8 mouse cellular contexts compared by ENCODE assay signal in the genomic region with DNA sequence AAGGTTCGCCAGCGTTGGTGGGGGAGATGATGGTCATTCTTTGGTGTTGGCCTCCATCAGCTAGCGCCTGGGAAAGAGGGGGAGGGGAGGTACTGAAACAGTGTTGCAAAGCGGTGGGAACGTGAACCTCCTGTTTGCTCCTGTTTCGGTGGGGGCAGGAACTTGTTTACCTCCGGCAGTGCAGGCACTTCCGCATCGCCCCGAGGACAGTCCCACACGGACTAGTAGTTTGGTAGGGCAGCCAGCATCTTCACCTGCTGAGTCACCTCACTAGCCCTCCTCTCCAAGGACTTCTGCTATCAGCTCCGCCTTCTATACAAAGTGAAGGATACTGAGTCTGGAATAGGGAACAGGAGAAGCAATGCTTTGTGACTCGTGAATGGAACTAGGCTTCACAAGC. TPM values are rescaled to one million over a fixed set of nuclear protein-coding genes. Genes with fewer than 3 reads are reported as not detected.
DNase-seq lines count a peak whose midpoint lies in the region; ATAC-seq and TF ChIP-seq lines count a peak whose summit lies in the region.

No protein-coding gene starts in this region.

- H3K4me1 ChIP-seq in forebrain, embryonic 10.5 days, result peaks cover 14% of the 10 kb centered on the region
- peaks cover 9% of the 10 kb centered on the region; the same call in 1 of the 2 replicates for H3K4me1 ChIP-seq in midbrain, embryonic 13.5 days (replicated peaks)

- no peak for ATAC-seq in midbrain, embryonic 13.5 days

- H3K27me3 ChIP-seq in forebrain, embryonic 10.5 days (ENCODE audit: poor library complexity, severe bottlenecking), result peaks cover 59% of the 10 kb centered on the region
- peaks cover 35% of the 10 kb centered on the region for H3K27me3 ChIP-seq in midbrain, embryonic 13.5 days

- H3K9me3 ChIP-seq in forebrain, embryonic 10.5 days, result no peaks in the 10 kb centered on the region
- H3K9me3 ChIP-seq in midbrain, embryonic 13.5 days, result no peaks in the 10 kb centered on the region

- no peaks in the 10 kb centered on the region for H3K36me3 ChIP-seq in forebrain, embryonic 10.5 days (replicated peaks)
- H3K36me3 ChIP-seq in midbrain, embryonic 13.5 days, result no peaks in the 10 kb centered on the region

- WGBS in forebrain, embryonic 10.5 days, result 2% methylated on average over 13 of the region's 13 CpGs
- 2% methylated on average over 13 of the region's 13 CpGs for WGBS in midbrain, embryonic 13.5 days

- intact Hi-C loops in gastrocnemius, adult 2 months (cut with DNase I), result loop anchor here (5.0 kb wide), 1 partner anchor 77 kb away; no protein-coding TSS in a partner anchor
- intact Hi-C loops in left cerebral cortex, postnatal 14 days (cut with DNase I), result no loop called here

- no peak for DNase-seq in gastrocnemius, adult 2 months
- no peak for DNase-seq in gastrocnemius, adult 18-20 months (ENCODE audit: low spot score)
- no peak for DNase-seq in forebrain, embryonic 10.5 days (ENCODE audit: extremely low spot score, low spot score)
- DNase-seq in kidney, postnatal 36 days, result peak; percentile 20 to 26
- no peak for DNase-seq in left cerebral cortex, postnatal 14 days (ENCODE audit: low spot score in 2 of 2)
- no peak for DNase-seq in right cerebral cortex, adult 2 months (ENCODE audit: low spot score in 2 of 2)
- no peak for DNase-seq in frontal cortex, postnatal 25 days (ENCODE audit: low spot score in 2 of 2)

- H3K27ac ChIP-seq in gastrocnemius, adult 2 months, result no peak overlapping the region
- 0 out of 2 replicates have a peak overlapping the region, but pooled peaks have one; percentile 8 for H3K27ac ChIP-seq in forebrain, embryonic 10.5 days
- H3K27ac ChIP-seq in midbrain, embryonic 13.5 days, result no peak overlapping the region

- no peak for TF ChIP-seq CTCF in gastrocnemius, adult 2 months (IDR thresholded peaks at IDR 0.05)

- H3K4me3 ChIP-seq in gastrocnemius, adult 2 months, result peak overlapping the region; percentile 47
- peak overlapping the region; percentile 45 for H3K4me3 ChIP-seq in forebrain, embryonic 10.5 days
- H3K4me3 ChIP-seq in midbrain, embryonic 13.5 days (replicated peaks), result peak overlapping the region; percentile 16

- no peak overlapping the region for H3K9ac ChIP-seq in midbrain, embryonic 13.5 days (replicated peaks)

- peak overlapping the region; percentile 44 for H3K4me2 ChIP-seq in midbrain, embryonic 13.5 days (replicated peaks)

RNA-seq across cellular contexts. Expression of a gene that starts 15.1 kb away (rescaled TPM):
- not detected for total RNA-seq in gastrocnemius, adult 2 months (2021)
- not detected for total RNA-seq in gastrocnemius, adult 18-20 months (2021)
- 0.47 and 1.0 TPM in 2 replicates for polyA plus RNA-seq in forebrain, embryonic 10.5 days (2016; fragmentation: Nextera tagmentation; extraction: Ambion mirVana)
- polyA plus RNA-seq in midbrain, embryonic 13.5 days (2015; fragmentation: Nextera tagmentation; extraction: Ambion mirVana), result 0.16 TPM in 1 of 2 replicates, not detected in the other
- not detected for total RNA-seq in left cerebral cortex, postnatal 14 days (2021)

RNA-seq across cellular contexts. Expression of a gene that starts 26.6 kb away (rescaled TPM):
- total RNA-seq in gastrocnemius, adult 2 months (2021), result 1,000 to 10,000 TPM; 1,886 to 2,548 TPM
- 1,000 to 10,000 TPM; 2,008 to 2,153 TPM for total RNA-seq in gastrocnemius, adult 18-20 months (2021)
- 0.05 and 0.06 TPM in 2 replicates for polyA plus RNA-seq in forebrain, embryonic 10.5 days (2016; fragmentation: Nextera tagmentation; extraction: Ambion mirVana)
- 0.11 and 0.32 TPM in 2 replicates for polyA plus RNA-seq in midbrain, embryonic 13.5 days (2015; fragmentation: Nextera tagmentation; extraction: Ambion mirVana)
- 1 to 10 TPM; 1.3 to 1.6 TPM for total RNA-seq in left cerebral cortex, postnatal 14 days (2021)

RNA-seq across cellular contexts. Expression of a gene that starts 58.6 kb away (rescaled TPM):
- 10 to 100 TPM; 38.8 to 40.0 TPM for total RNA-seq in gastrocnemius, adult 2 months (2021)
- total RNA-seq in gastrocnemius, adult 18-20 months (2021), result 10 to 100 TPM; 34.4 to 40.5 TPM
- 25.7 and 26.3 TPM in 2 replicates for polyA plus RNA-seq in forebrain, embryonic 10.5 days (2016; fragmentation: Nextera tagmentation; extraction: Ambion mirVana)
- polyA plus RNA-seq in midbrain, embryonic 13.5 days (2015; fragmentation: Nextera tagmentation; extraction: Ambion mirVana), result 20.8 and 22.5 TPM in 2 replicates
- total RNA-seq in left cerebral cortex, postnatal 14 days (2021), result 10 to 100 TPM; 34.8 to 35.6 TPM

Comparison
In these comparisons a context has a peak if more than half of its experiments do, and no peak if none do; other contexts are left out.
1. DNase-seq: peak in kidney, postnatal 36 days (2 of 2); none in gastrocnemius, adult 2 months (single experiment), gastrocnemius, adult 18-20 months (single experiment), forebrain, embryonic 10.5 days (single experiment), left cerebral cortex, postnatal 14 days (0 of 2), right cerebral cortex, adult 2 months (0 of 2) and frontal cortex, postnatal 25 days (0 of 2).
2. RNA of a gene that starts 26.6 kb away (total RNA-seq): 1,886 to 2,548 TPM in gastrocnemius, adult 2 months and 2,008 to 2,153 TPM in gastrocnemius, adult 18-20 months; 1.3 to 1.6 TPM in left cerebral cortex, postnatal 14 days; every median in the first group is over 100 times any median in the second.
3. Peak in every context shown above with its lines, with median percentiles within 50 percentile points of each other: H3K4me3 ChIP-seq.